Mouse (Mus musculus): ENCODE measurements around the gene Atp2a2.

DNA sequence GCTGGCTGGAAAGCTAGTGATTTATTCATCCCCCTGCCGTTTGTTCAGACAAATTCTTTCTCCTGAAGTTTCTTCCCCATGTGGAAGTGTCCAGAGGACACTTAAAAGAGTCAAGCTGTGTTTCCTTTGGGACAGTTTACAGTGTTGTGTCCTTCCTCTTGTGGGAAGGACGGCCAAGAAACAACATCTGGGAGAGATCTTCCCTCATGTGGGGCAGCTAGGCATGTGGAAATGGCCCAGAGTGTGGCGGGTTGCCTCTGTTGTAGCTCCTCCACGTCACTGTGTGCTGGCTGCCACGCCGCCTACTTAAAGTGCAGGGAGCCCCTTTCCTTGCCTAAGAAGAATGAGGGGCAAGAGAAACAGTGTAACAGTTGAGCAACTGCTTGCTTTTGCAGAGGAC lies 89.2 kb downstream of the Atp2a2 start:
- no peak for TF ChIP-seq CTCF (IDR thresholded peaks at IDR 0.05; ENCODE audit: extremely low read depth, insufficient read depth, insufficient read length, insufficient replicate concordance)
- TF ChIP-seq POLR2A (IDR thresholded peaks at IDR 0.05; ENCODE audit: low read depth, low read length), result no peak

Measured in spleen, adult 2 months (tissue).